Mouse (Mus musculus) stomach, embryonic 15.5 days (tissue): ENCODE measurements around the gene Macrod2. TPM values are rescaled to one million over a fixed set of nuclear protein-coding genes. Genes with fewer than 3 reads are reported as not detected.
A peak's percentile ranks its signal among the peaks of the same experiment; 100 is the strongest.

Source experiments
- ATAC-seq: fragments of 200-750 bp; cut with Nextera tagmentation; 2 replicates; pipeline ENCODE4 v1.8.0; 2017; ENCODE audit warnings: low read depth, moderate number of reproducible peaks, moderate TSS enrichment; ENCODE audit not compliant: insufficient read depth, low FRiP score
- H3K27ac ChIP-seq: fragments of 300-500 bp; sonication (generic); 2 replicates; pipeline ENCODE4 v1.5.1; 2015; ENCODE audit warnings: mild to moderate bottlenecking, inconsistent platforms
- H3K27me3 ChIP-seq: fragments of 300-500 bp; sonication (generic); replicated peaks from 2 replicates; pipeline ENCODE4 v1.6.1; 2015; ENCODE audit warnings: inconsistent platforms
- H3K36me3 ChIP-seq: fragments of 300-500 bp; sonication (generic); 2 replicates; pipeline ENCODE4 v1.6.1; 2015; ENCODE audit warnings: inconsistent platforms
- H3K4me1 ChIP-seq: fragments of 300-500 bp; sonication (generic); 2 replicates; pipeline ENCODE4 v1.6.1; 2015; ENCODE audit warnings: inconsistent platforms
- H3K4me2 ChIP-seq: fragments of 300-500 bp; sonication (generic); 2 replicates; pipeline ENCODE4 v1.6.1; 2015; ENCODE audit warnings: mild to moderate bottlenecking, inconsistent platforms
- H3K4me3 ChIP-seq: fragments of 300-500 bp; sonication (generic); replicated peaks from 2 replicates; pipeline ENCODE4 v1.5.1; 2015; ENCODE audit warnings: inconsistent platforms
- H3K9ac ChIP-seq: fragments of 300-500 bp; sonication (generic); 2 replicates; pipeline ENCODE4 v1.6.1; 2015; ENCODE audit warnings: inconsistent platforms
- H3K9me3 ChIP-seq: fragments of 300-500 bp; sonication (generic); 2 replicates; pipeline ENCODE4 v1.6.1; 2016; ENCODE audit warnings: inconsistent platforms
- WGBS: fragments of 180-500 bp; shearing (Covaris S2); methylation state at CpG from one replicate; pipeline ENCODE4 v1.1.7; 2015; 5-methylcytosine and 5-hydroxymethylcytosine counted together
- polyA plus RNA-seq: library from polyadenylated mRNA; unstranded; fragments of >200 nt; fragmentation: Nextera tagmentation; extraction: Ambion mirVana; gene quantifications from 2 replicates; pipeline ENCODE4 v1.2.1, GENCODE M21; 2015

Gene Macrod2
- polyA plus RNA-seq, 1 experiment from 2014 or later, result 40.8 TPM

DNA sequence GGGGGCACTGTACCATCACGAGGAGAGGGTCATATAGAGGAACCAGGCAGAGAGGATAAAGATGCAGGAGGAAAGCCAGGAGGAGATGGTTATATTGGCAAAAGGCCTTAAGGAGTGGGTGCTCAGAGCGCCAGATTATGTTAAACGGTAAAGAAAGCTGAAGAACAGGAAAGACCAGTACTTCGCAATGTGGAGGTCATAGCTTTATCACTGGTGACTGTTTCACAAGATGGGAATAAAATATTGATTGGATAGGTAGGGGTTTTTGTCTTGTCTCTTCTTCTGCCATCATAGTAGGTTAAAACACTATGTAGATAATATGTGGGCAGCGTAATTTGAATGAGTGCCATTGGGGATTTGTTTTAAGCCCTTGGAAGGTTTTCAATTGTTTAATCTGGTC, 816.2 kb downstream of the Macrod2 start:
- H3K4me1 ChIP-seq, result no peaks in the 10 kb centered on the region
- no peak overlapping the region for H3K27ac ChIP-seq
- no peak overlapping the region for H3K4me3 ChIP-seq
- ATAC-seq, result no peak
- H3K36me3 ChIP-seq, result no peaks in the 10 kb centered on the region
- H3K9ac ChIP-seq, result no peak overlapping the region
- no peaks in the 10 kb centered on the region for H3K27me3 ChIP-seq
- 87% methylated on average over 5 of the region's 5 CpGs for WGBS
- no peaks in the 10 kb centered on the region for H3K9me3 ChIP-seq
- no peak overlapping the region for H3K4me2 ChIP-seq

DNA sequence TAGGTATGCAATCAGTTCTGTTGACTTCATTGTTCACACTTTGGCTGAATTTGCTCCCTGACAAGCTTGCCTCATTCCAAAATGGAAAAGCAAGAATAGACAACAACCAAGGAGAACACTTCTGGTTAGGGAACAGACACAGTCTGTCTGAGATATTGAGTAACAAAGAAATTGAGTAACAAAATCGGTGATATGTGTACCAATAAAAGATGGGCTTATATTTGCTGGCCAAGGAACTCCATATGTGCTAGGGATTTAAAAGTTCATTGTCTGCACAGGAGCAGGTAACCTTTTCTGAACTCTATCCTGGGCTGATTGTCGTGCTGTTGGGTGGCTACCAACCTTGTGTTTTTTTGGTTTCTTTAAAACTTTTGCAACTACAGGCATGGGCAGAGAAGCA, 817.2 kb downstream of the Macrod2 start:
- Histone ChIP-seq H3K4me2 (no peak overlapping the region), H3K9me3 (no peaks in the 10 kb centered on the region), H3K27me3 (no peaks in the 10 kb centered on the region), H3K4me3 (no peak overlapping the region), H3K27ac (no peak overlapping the region), H3K36me3 (no peaks in the 10 kb centered on the region), H3K4me1 (no peaks in the 10 kb centered on the region), H3K9ac (no peak overlapping the region)
- 84% methylated on average over 2 of the region's 2 CpGs for WGBS
- ATAC-seq, result no peak

DNA sequence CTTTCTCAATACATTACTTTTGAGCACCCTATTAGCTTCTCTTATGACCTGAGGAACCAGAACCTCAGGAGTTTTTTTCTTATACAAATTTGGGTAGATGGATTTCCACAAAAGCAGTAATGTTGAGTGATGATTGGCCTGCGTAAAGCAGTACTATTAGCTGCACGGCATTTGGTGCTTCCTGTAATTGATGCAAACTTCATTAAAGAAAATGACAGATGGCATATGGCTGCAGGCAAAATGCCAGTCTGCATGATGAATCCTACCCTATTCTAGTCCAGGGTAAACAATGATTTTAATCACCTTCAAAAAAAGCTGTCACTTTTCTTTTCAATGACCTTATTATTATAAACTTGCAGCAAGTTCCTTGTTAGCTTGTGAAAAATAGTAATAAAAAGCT, 822.4 kb downstream of the Macrod2 start:
- H3K36me3 ChIP-seq, result no peaks in the 10 kb centered on the region
- no peak overlapping the region for H3K4me2 ChIP-seq
- WGBS, result 50% methylated on average over 2 of the region's 2 CpGs
- H3K9ac ChIP-seq, result no peak overlapping the region
- no peak overlapping the region for H3K27ac ChIP-seq
- H3K27me3 ChIP-seq, result no peaks in the 10 kb centered on the region
- H3K4me3 ChIP-seq, result no peak overlapping the region
- no peaks in the 10 kb centered on the region for H3K9me3 ChIP-seq
- no peaks in the 10 kb centered on the region for H3K4me1 ChIP-seq
- no peak for ATAC-seq

DNA sequence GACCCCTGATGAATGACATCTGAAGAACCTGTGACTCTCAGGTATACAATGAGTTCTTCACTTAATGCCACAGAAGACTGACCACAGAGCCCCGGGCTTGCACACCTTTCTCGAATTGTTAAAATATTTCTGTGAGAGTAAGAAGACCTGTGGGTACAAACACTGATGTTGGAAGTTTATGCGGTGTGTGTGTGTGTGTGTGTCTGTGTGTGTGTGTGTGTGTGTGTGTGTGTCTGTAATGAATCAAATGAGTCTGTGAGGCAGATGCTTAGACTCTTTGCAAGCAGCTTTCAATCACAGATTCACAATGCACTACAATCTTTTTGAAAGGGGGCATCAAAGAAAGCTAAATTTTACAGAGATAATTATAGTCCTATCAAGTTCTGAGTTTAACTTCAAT, 822.8 kb downstream of the Macrod2 start:
- Histone ChIP-seq H3K9me3 (no peaks in the 10 kb centered on the region), H3K4me1 (no peaks in the 10 kb centered on the region), H3K4me3 (no peak overlapping the region), H3K9ac (no peak overlapping the region), H3K27ac (no peak overlapping the region), H3K27me3 (no peaks in the 10 kb centered on the region), H3K4me2 (no peak overlapping the region), H3K36me3 (no peaks in the 10 kb centered on the region)
- WGBS, result 74% methylated on average over 3 of the region's 3 CpGs
- ATAC-seq, result no peak

GRCm38 (mm10) chr2:141228809-141229208, 833.7 kb downstream of the Macrod2 start:
- H3K9me3 ChIP-seq, result no peaks in the 10 kb centered on the region
- no peak overlapping the region for H3K4me3 ChIP-seq
- ATAC-seq, result no peak
- H3K36me3 ChIP-seq, result no peaks in the 10 kb centered on the region
- 84% methylated on average over 1 of the region's 1 CpGs for WGBS
- H3K27me3 ChIP-seq, result no peaks in the 10 kb centered on the region
- no peaks in the 10 kb centered on the region for H3K4me1 ChIP-seq
- H3K9ac ChIP-seq, result no peak overlapping the region
- H3K27ac ChIP-seq, result no peak overlapping the region
- no peak overlapping the region for H3K4me2 ChIP-seq

- Histone ChIP-seq H3K4me3 (no peak overlapping the region), H3K4me2 (no peak overlapping the region), H3K36me3 (no peaks in the 10 kb centered on the region), H3K27me3 (no peaks in the 10 kb centered on the region), H3K4me1 (no peaks in the 10 kb centered on the region), H3K27ac (no peak overlapping the region), H3K9ac (no peak overlapping the region), H3K9me3 (no peaks in the 10 kb centered on the region)
- ATAC-seq, result no peak
- 68% methylated on average over 6 of the region's 6 CpGs for WGBS
Observed at GRCm38 (mm10) chr2:141229820-141230219, 834.7 kb downstream of the Macrod2 start.

GRCm38 (mm10) chr2:141231011-141231668, 836.0 kb downstream of the Macrod2 start:
- 23% methylated on average over 16 of the region's 16 CpGs for WGBS
- Histone ChIP-seq H3K27ac (no peak overlapping the region), H3K9me3 (no peaks in the 10 kb centered on the region), H3K4me3 (no peak overlapping the region), H3K36me3 (no peaks in the 10 kb centered on the region), H3K27me3 (no peaks in the 10 kb centered on the region), H3K4me1 (no peaks in the 10 kb centered on the region), H3K9ac (no peak overlapping the region), H3K4me2 (0 out of 2 replicates have a peak overlapping the region, but pooled peaks have one; percentile 11)
- no peak for ATAC-seq

GRCm38 (mm10) chr2:141234306-141234705, 839.2 kb downstream of the Macrod2 start:
- WGBS, result 64% methylated on average over 8 of the region's 8 CpGs
- Histone ChIP-seq H3K4me1 (no peaks in the 10 kb centered on the region), H3K4me3 (no peak overlapping the region), H3K9ac (no peak overlapping the region), H3K36me3 (no peaks in the 10 kb centered on the region), H3K27ac (no peak overlapping the region), H3K27me3 (no peaks in the 10 kb centered on the region), H3K4me2 (no peak overlapping the region), H3K9me3 (no peaks in the 10 kb centered on the region)
- no peak for ATAC-seq

GRCm38 (mm10) chr2:141234724-141235453, 839.8 kb downstream of the Macrod2 start:
- Histone ChIP-seq H3K9me3 (no peaks in the 10 kb centered on the region), H3K4me1 (no peaks in the 10 kb centered on the region), H3K9ac (no peak overlapping the region), H3K4me2 (no peak overlapping the region), H3K4me3 (no peak overlapping the region), H3K27me3 (no peaks in the 10 kb centered on the region), H3K36me3 (no peaks in the 10 kb centered on the region), H3K27ac (no peak overlapping the region)
- no peak for ATAC-seq
- 46% methylated on average over 5 of the region's 5 CpGs for WGBS

DNA sequence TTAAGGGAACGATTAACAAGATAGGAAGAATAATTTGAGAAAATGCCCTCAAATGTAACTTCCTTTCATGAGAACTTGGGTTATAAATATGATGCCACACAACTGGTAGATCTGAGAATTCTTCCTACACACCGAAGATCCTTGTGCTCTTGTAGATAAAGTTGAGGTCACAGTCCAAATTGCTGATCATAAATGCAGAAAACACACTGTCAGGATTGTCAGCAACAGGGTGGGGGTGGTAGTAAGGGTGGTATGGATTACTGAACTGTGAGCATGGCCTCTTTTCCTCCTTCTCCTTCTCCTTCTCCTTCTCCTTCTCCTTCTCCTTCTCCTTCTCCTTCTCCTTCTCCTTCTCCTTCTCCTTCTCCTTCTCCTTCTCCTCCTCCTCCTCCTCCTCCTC, 852.6 kb downstream of the Macrod2 start:
- Histone ChIP-seq H3K36me3 (no peaks in the 10 kb centered on the region), H3K4me3 (no peak overlapping the region), H3K9me3 (no peaks in the 10 kb centered on the region), H3K4me1 (no peaks in the 10 kb centered on the region), H3K9ac (no peak overlapping the region), H3K4me2 (no peak overlapping the region), H3K27me3 (no peaks in the 10 kb centered on the region), H3K27ac (no peak overlapping the region)
- no peak for ATAC-seq
- WGBS, result 82% methylated on average over 2 of the region's 2 CpGs

DNA sequence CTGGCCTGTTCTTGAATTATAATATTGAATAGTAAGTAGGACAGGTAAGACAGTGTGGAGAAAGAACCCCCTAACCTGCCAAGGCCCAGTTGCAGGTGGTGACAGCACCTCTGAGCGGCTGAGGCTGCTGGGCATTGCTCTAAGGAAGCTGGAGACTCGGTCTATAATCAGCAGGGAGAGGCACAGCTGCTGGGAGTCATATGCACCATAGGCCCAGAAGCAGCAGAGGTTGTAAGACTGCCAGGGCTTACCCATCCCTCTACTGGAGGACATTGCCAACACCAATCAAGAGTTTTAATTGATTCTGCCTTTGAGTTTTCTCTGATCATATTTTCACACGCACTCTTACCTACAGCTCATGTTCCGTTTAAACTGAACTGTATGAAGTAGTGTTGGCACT, 869.5 kb downstream of the Macrod2 start:
- WGBS, result 88% methylated on average over 4 of the region's 4 CpGs
- no peaks in the 10 kb centered on the region for H3K4me1 ChIP-seq
- H3K27ac ChIP-seq, result no peak overlapping the region
- ATAC-seq, result no peak
- H3K9me3 ChIP-seq, result no peaks in the 10 kb centered on the region
- H3K9ac ChIP-seq, result no peak overlapping the region
- no peaks in the 10 kb centered on the region for H3K27me3 ChIP-seq
- no peak overlapping the region for H3K4me3 ChIP-seq
- H3K36me3 ChIP-seq, result no peaks in the 10 kb centered on the region
- no peak overlapping the region for H3K4me2 ChIP-seq

GRCm38 (mm10) chr2:141266591-141266990, 871.5 kb downstream of the Macrod2 start:
- ATAC-seq, result no peak
- Histone ChIP-seq H3K4me2 (no peak overlapping the region), H3K9ac (no peak overlapping the region), H3K27me3 (no peaks in the 10 kb centered on the region), H3K4me1 (no peaks in the 10 kb centered on the region), H3K9me3 (no peaks in the 10 kb centered on the region), H3K36me3 (no peaks in the 10 kb centered on the region), H3K27ac (no peak overlapping the region), H3K4me3 (no peak overlapping the region)
